Mouse (Mus musculus) ES-E14 (cell line): Measurements from ENCODE around the gene Brpf1.

ENCODE experiments used
- CHD2 ChIP-seq: IDR thresholded peaks from 2 replicates; pipeline ENCODE4 v1.6.1; 2014; ENCODE audit warnings: mild to moderate bottlenecking, low read depth, low read length, inconsistent platforms
- MAFK ChIP-seq: IDR thresholded peaks from 2 replicates; pipeline ENCODE4 v1.6.1; 2014; ENCODE audit warnings: mild to moderate bottlenecking, low read depth, low read length, inconsistent platforms; ENCODE audit not compliant: insufficient read depth

GRCm38 (mm10) chr6:113350538-113350937, 43.6 kb downstream of the Brpf1 start:
- TF ChIP-seq CHD2 (no peak), MAFK (no peak)
